Mouse (Mus musculus): Measurements from ENCODE around the gene Fsip1. TPM values are rescaled to one million over a fixed set of nuclear protein-coding genes. Genes with fewer than 3 reads are reported as not detected.

Gene Fsip1
- total RNA-seq, 2 experiments from 2014 or later, result 1.2 TPM; not detected in 1

DNA sequence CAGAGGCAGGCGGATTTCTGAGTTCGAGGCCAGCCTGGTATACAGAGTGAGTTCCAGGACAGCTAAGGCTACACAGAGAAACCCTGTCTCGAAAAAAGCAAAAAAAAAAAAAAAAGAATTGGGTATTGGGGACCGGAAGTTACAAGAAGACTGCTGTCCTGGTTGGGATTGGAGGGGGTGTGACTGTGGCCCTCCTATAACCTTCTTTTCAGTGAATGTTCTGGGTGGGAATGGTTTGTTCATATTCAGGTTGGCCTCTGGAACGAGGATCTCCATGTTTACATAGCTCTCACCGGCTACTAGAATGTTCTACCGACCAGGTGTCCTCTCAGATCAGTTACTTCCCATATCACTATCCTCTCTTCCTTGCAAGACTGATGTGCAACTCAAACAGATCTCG is 328 bp upstream of the Fsip1 start:
- no peak for ATAC-seq (replicated peaks; ENCODE audit: poor library complexity)

GRCm38 (mm10) chr2:118254516-118254915 is 2.2 kb downstream of the Fsip1 start:
- ATAC-seq (replicated peaks; ENCODE audit: poor library complexity), result no peak

- ATAC-seq (replicated peaks; ENCODE audit: poor library complexity), result no peak
Observed at GRCm38 (mm10) chr2:118248966-118249365, 7.8 kb downstream of the Fsip1 start.

GRCm38 (mm10) chr2:118248016-118248415 is 8.8 kb downstream of the Fsip1 start:
- no peak for ATAC-seq (replicated peaks; ENCODE audit: poor library complexity)

DNA sequence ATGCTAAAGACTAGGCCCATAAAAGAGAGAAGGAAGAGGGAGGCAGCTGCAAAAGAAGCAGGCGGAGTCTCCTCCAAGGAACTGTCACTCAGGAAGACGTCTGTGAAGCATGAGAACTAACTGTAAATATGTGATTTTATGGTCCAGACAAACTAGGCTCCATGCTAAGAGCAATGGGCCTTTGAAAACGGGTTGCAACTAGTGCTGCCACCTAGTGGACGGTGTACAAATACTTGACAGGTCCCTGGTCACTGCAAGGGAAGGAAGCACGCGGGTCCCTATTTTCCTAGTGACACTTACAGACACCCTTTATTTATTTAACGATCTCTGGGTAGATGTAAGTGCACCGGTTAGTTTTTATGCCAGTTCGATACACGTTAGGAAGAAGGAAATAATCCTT is 10.9 kb downstream of the Fsip1 start:
- ATAC-seq (replicated peaks; ENCODE audit: poor library complexity), result peak; percentile 89

GRCm38 (mm10) chr2:118236196-118236595 is 20.6 kb downstream of the Fsip1 start:
- no peak for ATAC-seq (replicated peaks; ENCODE audit: poor library complexity)

- no peak for ATAC-seq (replicated peaks; ENCODE audit: poor library complexity)
Observed at GRCm38 (mm10) chr2:118235614-118236013, 21.2 kb downstream of the Fsip1 start.

GRCm38 (mm10) chr2:118230544-118230943 is 26.2 kb downstream of the Fsip1 start:
- ATAC-seq (replicated peaks; ENCODE audit: poor library complexity), result no peak

GRCm38 (mm10) chr2:118228486-118229079 is 28.2 kb downstream of the Fsip1 start:
- ATAC-seq (replicated peaks; ENCODE audit: poor library complexity), result no peak

DNA sequence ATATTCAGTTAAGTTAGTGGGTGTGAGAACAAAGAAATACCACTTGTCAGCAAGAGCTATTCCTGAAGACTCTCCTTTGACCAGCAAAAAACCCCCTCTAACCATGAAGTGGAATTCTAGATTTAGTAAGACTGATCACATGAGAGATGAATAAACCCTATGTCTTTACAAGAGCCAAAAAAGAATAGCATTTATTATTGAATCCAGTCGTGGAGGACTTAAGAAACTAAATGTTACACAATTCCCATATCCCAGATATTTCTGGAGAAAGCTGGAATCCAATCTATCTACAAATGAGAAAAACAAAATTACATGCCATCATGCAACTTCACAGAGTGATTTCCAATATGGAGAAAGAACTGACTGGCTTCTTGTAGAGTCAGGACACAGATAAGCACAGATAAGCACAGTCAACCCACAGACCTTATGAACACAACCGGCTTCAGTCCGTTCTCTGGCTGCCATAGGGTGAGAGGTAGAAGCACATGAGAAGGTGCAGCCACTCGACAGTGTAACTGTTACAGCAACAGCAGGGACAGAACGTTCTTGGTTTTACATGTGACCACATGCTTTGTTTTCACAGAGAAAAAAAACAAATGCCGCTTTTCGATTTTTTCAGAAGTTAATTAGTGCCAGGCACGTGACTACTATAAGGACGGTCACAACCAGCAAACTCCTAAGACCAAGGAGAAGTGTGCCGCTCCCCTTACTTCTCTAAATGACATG is 31.3 kb downstream of the Fsip1 start:
- ATAC-seq (replicated peaks; ENCODE audit: poor library complexity), result 0 out of 2 replicates have a peak, but pooled peaks have one; percentile 29

GRCm38 (mm10) chr2:118217993-118218595 is 38.7 kb downstream of the Fsip1 start:
- ATAC-seq (replicated peaks; ENCODE audit: poor library complexity), result no peak

GRCm38 (mm10) chr2:118209712-118210111 is 47.1 kb downstream of the Fsip1 start:
- no peak for ATAC-seq (replicated peaks; ENCODE audit: poor library complexity)

DNA sequence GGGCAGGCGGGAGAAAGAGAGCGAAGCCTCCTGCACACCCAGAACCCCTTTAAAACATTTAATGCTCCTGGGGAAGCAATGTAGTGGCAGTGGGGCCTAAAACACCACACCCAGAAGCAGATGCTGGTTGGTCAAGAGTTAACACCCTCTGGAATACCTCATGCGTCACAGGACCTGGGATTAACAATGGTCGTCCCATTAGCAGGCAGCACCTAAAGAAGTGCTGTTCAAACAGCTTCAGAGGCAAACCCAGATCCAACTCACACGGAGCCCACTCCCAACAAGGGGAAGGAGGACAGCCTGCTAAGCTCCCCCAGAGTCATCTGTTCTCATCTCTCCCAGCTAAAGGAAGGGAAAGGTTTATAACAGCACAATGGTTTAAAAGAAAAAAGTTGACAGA is 48.1 kb downstream of the Fsip1 start:
- no peak for ATAC-seq (replicated peaks; ENCODE audit: poor library complexity)

GRCm38 (mm10) chr2:118205991-118206585 is 50.7 kb downstream of the Fsip1 start:
- ATAC-seq (replicated peaks; ENCODE audit: poor library complexity), result no peak

- no peak for ATAC-seq (replicated peaks; ENCODE audit: poor library complexity)
Observed at GRCm38 (mm10) chr2:118204646-118205045, 52.1 kb downstream of the Fsip1 start.

DNA sequence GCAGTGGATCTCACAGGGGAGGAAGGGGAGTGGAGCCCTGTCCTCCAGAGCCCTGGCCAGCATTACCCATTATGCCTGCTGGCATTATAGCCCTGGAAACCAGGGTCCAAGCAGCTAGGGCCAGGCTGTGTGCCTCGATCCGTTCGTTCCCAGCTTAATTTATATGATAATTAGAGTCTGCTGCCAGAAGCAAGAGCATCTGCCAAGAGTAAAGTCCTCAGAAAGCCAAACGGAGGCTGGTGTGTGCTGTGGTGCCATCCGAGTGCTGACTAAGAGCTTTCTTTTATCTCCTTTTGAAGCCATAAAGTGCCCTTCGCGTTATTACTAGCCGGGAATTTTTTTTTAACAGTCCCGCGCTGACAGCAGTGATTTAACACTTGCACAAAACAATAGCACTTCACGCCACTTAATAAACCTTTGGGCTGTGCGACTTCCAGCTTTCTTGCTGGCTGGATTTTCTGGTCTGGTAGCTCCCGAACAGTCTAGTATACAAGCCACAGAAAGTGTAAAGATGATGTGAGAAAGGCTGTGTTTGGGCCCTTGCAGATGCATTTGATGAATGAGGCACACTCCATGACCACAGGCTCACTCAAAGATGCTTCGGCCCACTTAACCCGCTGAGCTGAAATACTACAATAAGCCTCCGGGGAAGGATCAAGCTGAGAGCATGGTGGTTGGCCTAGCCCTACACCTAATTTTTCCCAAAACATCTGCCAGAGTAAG is 52.9 kb downstream of the Fsip1 start:
- no peak for ATAC-seq (replicated peaks; ENCODE audit: poor library complexity)

DNA sequence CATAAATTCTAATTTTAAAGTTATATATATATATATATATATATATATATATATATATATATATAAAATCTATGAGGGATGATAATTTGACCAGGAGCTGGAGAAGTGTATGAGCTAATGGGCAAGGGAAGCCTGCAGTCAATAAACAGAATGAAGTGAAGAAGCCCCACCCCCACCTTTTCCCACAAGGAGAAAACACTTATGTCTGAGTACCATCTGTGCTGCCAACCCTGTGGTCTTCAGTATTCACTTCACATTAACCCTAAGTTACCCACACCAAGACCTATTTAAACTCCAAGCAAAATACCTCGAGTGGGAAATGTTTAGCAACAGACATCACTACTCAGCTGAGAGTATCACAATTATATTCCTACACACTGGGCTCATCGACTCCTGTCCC is 53.8 kb downstream of the Fsip1 start:
- no peak for ATAC-seq (replicated peaks; ENCODE audit: poor library complexity)

- no peak for ATAC-seq (replicated peaks; ENCODE audit: poor library complexity)
Observed at GRCm38 (mm10) chr2:118201983-118202382, 54.8 kb downstream of the Fsip1 start.

DNA sequence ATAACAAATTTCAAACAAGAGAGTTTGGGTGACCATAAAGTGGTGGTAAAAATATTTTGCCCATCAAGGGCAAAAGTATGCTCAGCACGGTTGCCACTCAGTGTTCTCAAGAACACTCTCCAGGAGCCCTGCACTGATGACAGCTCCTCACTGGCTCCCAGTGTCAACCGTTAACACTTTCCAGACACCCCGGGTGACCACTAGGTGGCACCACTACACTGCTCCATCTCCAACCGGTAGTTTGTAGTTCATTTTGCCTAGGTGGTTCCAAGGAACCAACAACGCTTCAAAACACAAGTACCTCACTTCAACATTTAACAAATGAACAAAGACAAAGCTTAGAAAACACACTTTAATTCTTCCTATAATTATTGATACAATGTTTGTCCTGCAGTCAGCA is 56.9 kb downstream of the Fsip1 start:
- ATAC-seq (replicated peaks; ENCODE audit: poor library complexity), result peak; percentile 95

- ATAC-seq (replicated peaks; ENCODE audit: poor library complexity), result no peak
Observed at GRCm38 (mm10) chr2:118196966-118197365, 59.8 kb downstream of the Fsip1 start.

- no peak for ATAC-seq (replicated peaks; ENCODE audit: poor library complexity)
Observed at GRCm38 (mm10) chr2:118182136-118182535, 74.6 kb downstream of the Fsip1 start.

Measured in megakaryocyte progenitor cell, adult 5-6 weeks (primary cell).